Mouse (Mus musculus) hindbrain, embryonic 14.5 days (tissue): ENCODE data around the gene Arpc2. TPM values are rescaled to one million over a fixed set of nuclear protein-coding genes. Genes with fewer than 3 reads are reported as not detected.

Source experiments
- ATAC-seq: fragments of 200-750 bp; cut with Nextera tagmentation; 2 replicates; pipeline ENCODE4 v1.8.0; 2017; ENCODE audit warnings: moderate number of reproducible peaks, mild to moderate bottlenecking, moderate TSS enrichment, moderate library complexity; ENCODE audit not compliant: low FRiP score
- DNase-seq: peaks from one replicate; pipeline ENCODE4 v3.0.0-alpha.2; 2015; ENCODE audit warnings: low spot score
- H3K27ac ChIP-seq: fragments of 300-500 bp; sonication (generic); 2 replicates; pipeline ENCODE4 v1.5.1; 2014; ENCODE audit warnings: mild to moderate bottlenecking, moderate library complexity
- H3K27me3 ChIP-seq: fragments of 300-500 bp; sonication (generic); 2 replicates; pipeline ENCODE4 v1.6.1; 2014; ENCODE audit warnings: mild to moderate bottlenecking, low read length, mixed read lengths; ENCODE audit not compliant: control insufficient read depth, insufficient read depth
- H3K36me3 ChIP-seq: fragments of 300-500 bp; sonication (generic); replicated peaks from 2 replicates; pipeline ENCODE4 v1.6.1; 2014; ENCODE audit not compliant: control insufficient read depth, insufficient read depth
- H3K4me1 ChIP-seq: fragments of 300-500 bp; sonication (generic); replicated peaks from 2 replicates; pipeline ENCODE4 v1.6.1; 2014; ENCODE audit warnings: antibody characterized with exemption, low read length, mixed read lengths; ENCODE audit not compliant: control insufficient read depth, insufficient read depth
- H3K4me2 ChIP-seq: fragments of 300-500 bp; sonication (generic); replicated peaks from 2 replicates; pipeline ENCODE4 v1.6.1; 2014; ENCODE audit warnings: mild to moderate bottlenecking, moderate library complexity
- H3K4me3 ChIP-seq: fragments of 300-500 bp; sonication (generic); replicated peaks from 2 replicates; pipeline ENCODE4 v1.5.1; 2014; ENCODE audit warnings: mild to moderate bottlenecking, low read length
- H3K9ac ChIP-seq: fragments of 300-500 bp; sonication (generic); 2 replicates; pipeline ENCODE4 v1.6.1; 2014
- H3K9me3 ChIP-seq: fragments of 300-500 bp; sonication (generic); 2 replicates; pipeline ENCODE4 v1.6.1; 2016; ENCODE audit warnings: low read length; ENCODE audit not compliant: control insufficient read depth
- WGBS: fragments of 180-500 bp; shearing (Covaris S2); extraction: QIAGEN DNeasy Blood & Tissue Kit; methylation state at CpG from one replicate; pipeline ENCODE4 v1.1.7; 2014; 5-methylcytosine and 5-hydroxymethylcytosine counted together
- polyA plus RNA-seq: library from polyadenylated mRNA; unstranded; fragments of >200 nt; fragmentation: Nextera tagmentation; extraction: Ambion mirVana; gene quantifications from 2 replicates; pipeline ENCODE4 v1.2.1, GENCODE M21; 2014

Gene Arpc2
- polyA plus RNA-seq, 1 experiment from 2014 or later: 324 TPM

DNA sequence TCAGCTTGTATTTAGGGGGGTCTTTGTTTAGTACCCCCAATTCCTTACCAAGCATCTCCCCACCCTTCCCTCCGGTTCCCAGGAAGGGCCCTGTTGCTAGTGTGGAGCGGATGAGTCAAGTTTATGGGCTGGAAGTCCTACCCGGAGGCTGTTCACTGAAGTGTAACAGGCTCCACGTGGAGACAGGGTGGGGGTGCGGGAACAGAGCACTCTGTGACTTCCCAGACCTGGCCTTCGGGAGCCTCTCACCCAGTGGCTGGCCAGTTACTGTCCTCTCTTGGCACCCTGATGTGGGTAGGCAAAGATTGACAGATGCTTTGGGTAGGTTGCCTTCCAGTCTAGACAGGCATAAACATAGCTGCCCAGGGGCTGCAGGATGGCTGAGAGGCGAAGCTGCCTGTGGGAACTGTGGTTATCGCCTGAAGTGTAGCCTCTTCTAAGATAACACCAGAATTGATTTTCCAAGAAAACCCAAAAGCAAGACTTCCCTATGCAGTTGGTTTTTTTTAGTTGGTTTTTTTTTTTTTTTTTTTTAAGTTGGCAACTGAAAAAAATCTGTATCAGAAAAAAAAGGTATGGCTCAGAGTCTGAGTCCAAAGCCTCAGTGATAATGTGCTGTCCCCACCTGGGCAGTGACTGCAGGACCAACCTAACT lies 42.1 kb downstream of the Arpc2 start:
- ATAC-seq: no peak
- Histone ChIP-seq H3K4me2 (no peak overlapping the region), H3K27ac (no peak overlapping the region), H3K27me3 (no peaks in the 10 kb centered on the region), H3K4me3 (no peak overlapping the region), H3K36me3 (peaks cover 36% of the 10 kb centered on the region), H3K9me3 (no peaks in the 10 kb centered on the region), H3K9ac (no peak overlapping the region), H3K4me1 (peaks cover 3% of the 10 kb centered on the region; the same call in 1 of the 2 replicates)
- WGBS: 58% methylated on average over 8 of the region's 8 CpGs
- no peak for DNase-seq

GRCm38 (mm10) chr1:74278538-74278937 lies 42.7 kb downstream of the Arpc2 start, which contains the start of gene Gpbar1:
TSS of gene Gpbar1 (plus strand) at chr1:74278550.
- DNase-seq (no peak), ATAC-seq (no peak)
- 90% methylated on average over 10 of the region's 10 CpGs for WGBS
- H3K4me2 ChIP-seq: no peak within 1 kb of the TSS
- peaks cover 8% of the 10 kb centered on the region; the same call in 1 of the 2 replicates for H3K4me1 ChIP-seq
- no peak within 1 kb of the TSS for H3K9ac ChIP-seq
- no peaks in the 10 kb centered on the region for H3K9me3 ChIP-seq
- H3K27ac ChIP-seq: no peak within 1 kb of the TSS
- no peak within 1 kb of the TSS for H3K4me3 ChIP-seq
- H3K27me3 ChIP-seq: no peaks in the 10 kb centered on the region
- peaks cover 36% of the 10 kb centered on the region for H3K36me3 ChIP-seq

GRCm38 (mm10) chr1:74278988-74279387 lies 43.1 kb downstream of the Arpc2 start:
- Histone ChIP-seq H3K27ac (no peak overlapping the region), H3K27me3 (no peaks in the 10 kb centered on the region), H3K4me1 (peaks cover 12% of the 10 kb centered on the region; the same call in 1 of the 2 replicates), H3K36me3 (peaks cover 36% of the 10 kb centered on the region), H3K9me3 (no peaks in the 10 kb centered on the region), H3K9ac (no peak overlapping the region), H3K4me3 (no peak overlapping the region), H3K4me2 (no peak overlapping the region)
- 92% methylated on average over 11 of the region's 11 CpGs for WGBS
- DNase-seq (no peak), ATAC-seq (no peak)

DNA sequence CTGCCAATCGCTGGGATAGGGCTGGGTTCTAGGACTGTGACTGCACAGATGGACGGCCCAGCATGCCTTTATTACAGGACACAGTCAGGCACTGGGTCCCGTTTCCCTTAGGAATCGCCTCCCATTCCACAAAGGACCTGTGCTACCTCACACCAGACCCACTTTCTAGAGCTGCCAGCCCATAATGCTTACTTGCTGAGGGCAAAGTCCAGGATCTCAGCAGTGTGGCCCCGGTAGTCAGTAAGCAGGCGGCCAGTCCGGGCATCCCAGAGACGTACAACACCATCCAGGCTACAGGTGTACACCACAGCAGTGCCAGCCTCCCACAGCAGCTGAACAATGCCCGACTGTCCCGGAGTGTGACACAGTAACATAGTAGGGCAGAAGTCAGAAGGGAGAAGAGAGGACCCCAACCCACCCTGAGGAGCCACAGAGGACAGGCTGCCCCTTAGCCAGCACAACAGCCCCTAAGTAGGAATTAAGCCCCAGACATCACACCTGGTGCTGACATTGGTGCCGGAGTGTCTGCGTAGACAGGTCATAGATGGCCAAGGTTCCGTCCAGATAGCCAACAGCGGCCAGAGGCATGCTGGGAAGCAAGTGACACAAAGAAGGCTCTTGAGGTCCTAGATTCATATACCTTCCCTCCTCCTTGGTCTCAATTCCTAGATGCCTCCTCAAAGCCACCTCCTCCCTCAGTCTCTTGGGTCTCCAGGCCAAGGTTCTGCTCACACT lies 44.9 kb downstream of the Arpc2 start:
- Histone ChIP-seq H3K27ac (no peak overlapping the region), H3K36me3 (peaks cover 36% of the 10 kb centered on the region), H3K9ac (no peak overlapping the region), H3K4me1 (peaks cover 12% of the 10 kb centered on the region; the same call in 1 of the 2 replicates), H3K9me3 (no peaks in the 10 kb centered on the region), H3K4me3 (no peak overlapping the region), H3K4me2 (no peak overlapping the region), H3K27me3 (no peaks in the 10 kb centered on the region)
- DNase-seq (no peak), ATAC-seq (no peak)
- WGBS: 95% methylated on average over 14 of the region's 14 CpGs

DNA sequence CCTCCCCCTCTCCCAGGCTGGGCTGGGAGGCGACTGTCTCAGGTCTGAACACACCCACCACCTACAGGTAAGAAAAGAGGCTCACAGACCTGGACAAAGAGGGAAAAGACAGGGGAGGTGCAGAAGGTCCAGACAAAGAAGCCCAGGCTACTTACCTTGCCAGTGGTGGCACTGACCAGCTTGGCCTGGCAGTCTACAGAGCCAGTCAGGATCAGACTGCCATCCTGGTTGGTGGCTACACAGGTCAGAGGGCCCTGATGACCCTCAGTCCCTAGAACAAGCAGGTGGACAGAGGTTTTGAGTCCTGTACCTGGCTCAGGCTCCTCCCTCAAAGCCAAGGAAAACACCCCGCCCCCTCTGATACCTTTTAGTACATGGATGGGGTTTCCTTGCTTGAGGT lies 45.5 kb downstream of the Arpc2 start:
- Histone ChIP-seq H3K4me3 (no peak overlapping the region), H3K36me3 (peaks cover 36% of the 10 kb centered on the region), H3K27me3 (no peaks in the 10 kb centered on the region), H3K27ac (no peak overlapping the region), H3K9me3 (no peaks in the 10 kb centered on the region), H3K9ac (no peak overlapping the region), H3K4me2 (no peak overlapping the region), H3K4me1 (peaks cover 12% of the 10 kb centered on the region; the same call in 1 of the 2 replicates)
- no peak for DNase-seq
- no peak for ATAC-seq
- 96% methylated on average over 2 of the region's 2 CpGs for whole genome bisulfite sequencing

DNA sequence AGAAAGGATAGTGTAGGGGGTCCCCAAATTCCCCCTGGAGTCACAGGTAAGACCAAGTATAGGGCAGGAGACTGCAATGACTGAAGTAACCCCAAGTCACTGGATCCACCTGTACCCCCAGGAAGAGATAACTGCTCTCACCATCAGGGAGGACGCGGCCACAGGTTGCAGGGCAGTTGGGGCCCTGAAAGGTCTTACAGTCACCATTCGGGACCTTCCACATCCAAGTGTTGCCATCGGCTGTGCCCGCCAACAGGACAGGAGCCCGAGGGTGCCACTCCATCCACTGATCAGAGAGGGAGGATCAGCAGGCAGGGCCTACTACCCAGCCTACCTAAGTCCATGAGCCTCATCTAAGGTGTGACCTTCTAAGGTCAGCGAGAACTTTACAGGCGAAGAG lies 46.0 kb downstream of the Arpc2 start:
- H3K27ac ChIP-seq: no peak overlapping the region
- H3K36me3 ChIP-seq: peaks cover 36% of the 10 kb centered on the region
- WGBS: 95% methylated on average over 8 of the region's 8 CpGs
- no peaks in the 10 kb centered on the region for H3K27me3 ChIP-seq
- DNase-seq (no peak), ATAC-seq (no peak)
- no peak overlapping the region for H3K4me3 ChIP-seq
- peaks cover 12% of the 10 kb centered on the region; the same call in 1 of the 2 replicates for H3K4me1 ChIP-seq
- no peak overlapping the region for H3K9ac ChIP-seq
- H3K9me3 ChIP-seq: no peaks in the 10 kb centered on the region
- no peak overlapping the region for H3K4me2 ChIP-seq

GRCm38 (mm10) chr1:74282896-74283625 lies 47.2 kb downstream of the Arpc2 start:
- H3K4me1 ChIP-seq: peaks cover 12% of the 10 kb centered on the region; the same call in 1 of the 2 replicates
- no peak for ATAC-seq

DNA sequence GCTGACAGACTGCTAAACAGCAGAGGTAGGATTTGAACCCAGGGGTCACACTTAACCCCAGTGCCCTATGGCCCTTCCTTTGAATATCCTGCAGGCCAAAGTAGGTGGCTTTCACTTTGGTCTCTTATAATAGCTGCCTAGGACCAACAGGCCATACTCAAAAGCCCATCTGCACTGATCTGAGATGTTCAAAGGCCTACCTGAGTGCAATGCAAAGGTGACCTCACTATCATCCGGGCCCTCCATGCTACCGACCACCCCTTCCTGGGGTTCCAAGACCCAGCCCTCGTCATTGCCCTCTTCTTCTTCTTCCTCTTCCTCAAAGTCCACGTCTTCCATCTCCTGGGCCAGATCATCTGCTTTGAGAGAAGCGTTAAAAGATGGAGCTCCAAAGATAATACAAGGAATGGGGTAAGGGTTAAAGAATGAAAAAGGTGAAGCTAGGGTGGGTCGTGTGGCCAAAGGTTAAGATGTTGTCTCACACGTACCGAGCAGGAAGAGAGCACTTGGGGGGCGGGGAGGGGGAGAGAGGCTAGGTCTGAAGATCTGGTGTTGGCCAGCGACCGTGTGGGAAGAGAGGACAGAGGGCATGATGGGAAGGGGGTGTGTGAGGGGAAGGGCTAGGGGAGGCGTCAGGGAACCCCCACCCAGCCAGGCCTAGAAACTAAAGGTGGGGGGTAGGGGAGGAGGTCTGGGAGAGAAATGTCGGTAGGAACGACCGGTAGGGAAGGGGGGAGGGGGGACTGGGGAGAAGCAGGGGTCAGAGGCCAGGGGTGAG lies 48.0 kb downstream of the Arpc2 start:
- Histone ChIP-seq H3K36me3 (peaks cover 39% of the 10 kb centered on the region), H3K4me2 (peak overlapping the region; percentile 82), H3K4me3 (peak overlapping the region; percentile 89), H3K9me3 (no peaks in the 10 kb centered on the region), H3K9ac (peak overlapping the region; percentile 87), H3K27me3 (no peaks in the 10 kb centered on the region), H3K4me1 (peaks cover 12% of the 10 kb centered on the region; the same call in 1 of the 2 replicates), H3K27ac (peak overlapping the region; percentile 82)
- DNase-seq (peak; percentile 24), ATAC-seq (peak; percentile 35)
- WGBS: 17% methylated on average over 15 of the region's 15 CpGs

More at GRCm38 (mm10) chr1:74282896-74283625, 47.2 kb downstream of the Arpc2 start:
- H3K27me3 ChIP-seq: no peaks in the 10 kb centered on the region
- H3K4me2 ChIP-seq: peak overlapping the region; percentile 82
- no peak overlapping the region for H3K27ac ChIP-seq
- no peak overlapping the region for H3K4me3 ChIP-seq
- no peaks in the 10 kb centered on the region for H3K9me3 ChIP-seq
- 91% methylated on average over 10 of the region's 10 CpGs for WGBS
- no peak overlapping the region for H3K9ac ChIP-seq
- DNase-seq: no peak
- H3K36me3 ChIP-seq: peaks cover 36% of the 10 kb centered on the region
